Mouse (Mus musculus) gastrocnemius, postnatal 36 days (tissue): Measurements from ENCODE around the gene Dmgdh. TPM values are rescaled to one million over a fixed set of nuclear protein-coding genes. Genes with fewer than 3 reads are reported as not detected.

Source experiments
- DNase-seq, 2 experiments: peaks; one replicate each; pipeline ENCODE4 v3.0.0; 2022
- intact Hi-C: fragments of 180-260 bp; cut with DNase I; formaldehyde crosslinking; loops from one replicate; pipeline ENCODE4 v1.15.1; 2025
- long read RNA-seq, 2 experiments: library from polyadenylated mRNA; stranded (forward); transcript quantifications; one replicate each; pipeline ENCODE4 v2.0.0; 2021
- total RNA-seq, 2 experiments: library from RNA; stranded (reverse); gene quantifications; 2 replicates each; pipeline ENCODE4 v1.2.3; 2021

Gene Dmgdh
- total RNA-seq = not detected
- long read RNA-seq, experiment 1 = 0 reads
- long read RNA-seq, experiment 2 = 0 reads

DNA sequence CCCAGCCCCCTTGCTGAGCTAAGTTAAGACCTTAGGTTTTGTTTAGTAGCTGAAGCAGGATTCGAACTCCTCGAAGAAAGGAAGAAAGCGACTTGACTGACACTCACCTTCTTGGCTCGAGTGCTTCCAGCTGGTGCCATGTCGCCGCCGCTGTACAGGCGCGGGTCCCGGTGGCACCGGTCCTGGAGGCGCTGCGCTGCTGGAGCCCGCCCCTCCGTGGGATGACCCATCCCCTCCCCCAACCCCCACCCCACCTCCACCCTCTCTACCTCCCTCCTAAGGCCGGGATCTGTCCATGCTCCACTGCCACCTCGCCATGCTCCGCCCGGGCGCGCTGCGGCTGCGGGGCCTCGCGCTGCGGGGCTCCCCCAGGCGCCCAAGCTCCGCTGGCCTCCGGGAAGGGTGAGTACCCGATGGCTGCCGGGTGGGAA is at the start of gene Dmgdh, which contains the start of gene Bhmt2:
TSS of gene Dmgdh (plus strand) at position 303 of the 431 bp plus-strand sequence.
TSS of gene Bhmt2 (minus strand) at position 172 of the 431 bp plus-strand sequence.
- intact Hi-C loops = no loop called here
- DNase-seq = no peak

DNA sequence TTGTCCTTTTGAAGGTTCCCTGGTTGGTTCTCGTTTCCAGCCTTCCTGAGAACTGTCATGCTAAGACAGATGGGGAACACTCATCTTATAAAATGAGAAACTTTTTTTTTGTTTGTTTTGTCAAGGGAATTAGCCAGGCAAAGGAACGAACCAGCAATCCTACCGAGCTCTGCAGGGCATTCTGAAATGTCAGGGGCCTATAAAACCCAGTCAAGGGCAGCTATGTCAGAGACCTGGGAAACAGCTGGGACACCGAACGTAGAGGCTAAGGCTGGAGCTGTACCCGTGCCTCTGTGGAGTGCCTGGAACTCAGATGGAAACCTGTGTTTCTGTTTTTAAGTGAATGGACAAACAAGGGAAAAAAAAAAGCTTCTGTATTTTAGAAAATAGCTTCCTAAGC is 45.4 kb upstream of the Dmgdh start:
- intact Hi-C loops = no loop called here
- DNase-seq = no peak

DNA sequence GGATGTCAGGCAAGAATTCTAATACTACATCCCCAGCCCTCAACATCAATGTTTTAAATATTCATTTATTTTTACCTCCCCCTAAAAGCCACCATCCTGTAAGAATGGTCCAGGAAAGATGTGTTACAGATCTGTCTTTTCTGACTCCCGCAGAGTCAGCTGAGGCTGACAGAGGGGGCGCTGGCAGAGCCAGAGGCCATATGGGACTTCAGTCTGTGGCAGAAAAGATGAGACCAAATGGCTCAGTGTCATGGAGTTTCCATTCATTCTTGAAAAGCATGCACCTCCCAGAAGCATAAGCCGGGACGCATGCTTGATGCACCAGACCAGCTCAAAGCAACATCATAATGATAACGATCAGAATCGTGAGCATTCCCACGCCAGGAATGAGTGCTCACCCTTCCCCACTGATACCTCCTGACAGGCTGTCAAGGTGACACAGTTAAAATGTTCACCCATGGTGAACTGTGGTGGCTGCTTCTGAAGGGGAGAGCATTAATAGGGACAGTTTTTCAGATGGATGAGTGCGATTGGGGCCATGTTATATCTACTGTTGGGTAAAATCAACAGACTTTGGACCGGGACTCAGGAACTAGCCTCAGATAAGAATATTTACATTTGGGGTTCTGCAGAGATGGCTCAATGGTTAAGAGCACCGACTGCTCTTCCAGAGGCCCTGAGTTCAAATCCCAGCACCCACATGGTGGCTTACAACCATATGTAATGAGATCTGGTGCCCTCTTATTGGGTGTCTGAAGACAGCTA is 43.1 kb upstream of the Dmgdh start:
- intact Hi-C loops = no loop called here
- DNase-seq = no peak

DNA sequence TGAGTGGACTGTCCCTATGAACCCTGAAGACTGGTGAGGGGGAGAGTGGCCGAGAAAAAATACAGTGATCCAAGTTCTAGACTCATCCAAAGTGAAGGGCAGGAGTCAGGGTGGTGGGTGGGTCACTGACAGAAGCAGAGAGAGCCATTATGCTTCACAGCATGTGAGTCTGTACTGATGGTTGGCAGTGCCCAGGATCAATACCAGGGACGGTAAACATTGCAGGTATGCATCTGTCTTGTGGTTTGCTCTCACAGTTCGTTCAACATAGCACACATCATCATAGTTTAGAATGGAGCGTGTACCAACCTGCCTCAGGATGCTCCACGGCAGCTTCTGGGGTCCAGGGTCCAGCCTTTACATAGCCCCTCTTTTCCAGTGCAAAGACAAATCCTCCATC is 41.3 kb upstream of the Dmgdh start:
- no peak for DNase-seq
- intact Hi-C loops = no loop called here

DNA sequence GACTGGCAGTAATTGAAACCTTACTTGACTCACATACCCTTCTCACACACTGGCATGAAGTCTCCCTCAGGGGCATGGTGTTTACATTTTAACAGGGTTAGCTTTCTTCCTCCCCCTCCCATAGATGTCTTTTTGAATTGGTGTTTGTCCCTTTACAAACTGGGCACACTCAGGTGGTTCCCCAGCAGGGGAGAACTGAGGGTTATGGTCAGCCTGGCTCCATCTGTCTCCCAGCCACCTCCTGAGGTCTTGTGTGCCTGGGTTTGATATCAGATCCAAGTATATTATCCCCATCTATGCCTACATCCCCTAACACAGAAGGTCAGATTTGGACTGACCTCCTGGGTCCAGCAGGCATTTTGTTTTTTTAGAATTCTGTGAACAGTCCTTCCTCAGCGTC is 37.7 kb upstream of the Dmgdh start:
- intact Hi-C loops = no loop called here
- no peak for DNase-seq

DNA sequence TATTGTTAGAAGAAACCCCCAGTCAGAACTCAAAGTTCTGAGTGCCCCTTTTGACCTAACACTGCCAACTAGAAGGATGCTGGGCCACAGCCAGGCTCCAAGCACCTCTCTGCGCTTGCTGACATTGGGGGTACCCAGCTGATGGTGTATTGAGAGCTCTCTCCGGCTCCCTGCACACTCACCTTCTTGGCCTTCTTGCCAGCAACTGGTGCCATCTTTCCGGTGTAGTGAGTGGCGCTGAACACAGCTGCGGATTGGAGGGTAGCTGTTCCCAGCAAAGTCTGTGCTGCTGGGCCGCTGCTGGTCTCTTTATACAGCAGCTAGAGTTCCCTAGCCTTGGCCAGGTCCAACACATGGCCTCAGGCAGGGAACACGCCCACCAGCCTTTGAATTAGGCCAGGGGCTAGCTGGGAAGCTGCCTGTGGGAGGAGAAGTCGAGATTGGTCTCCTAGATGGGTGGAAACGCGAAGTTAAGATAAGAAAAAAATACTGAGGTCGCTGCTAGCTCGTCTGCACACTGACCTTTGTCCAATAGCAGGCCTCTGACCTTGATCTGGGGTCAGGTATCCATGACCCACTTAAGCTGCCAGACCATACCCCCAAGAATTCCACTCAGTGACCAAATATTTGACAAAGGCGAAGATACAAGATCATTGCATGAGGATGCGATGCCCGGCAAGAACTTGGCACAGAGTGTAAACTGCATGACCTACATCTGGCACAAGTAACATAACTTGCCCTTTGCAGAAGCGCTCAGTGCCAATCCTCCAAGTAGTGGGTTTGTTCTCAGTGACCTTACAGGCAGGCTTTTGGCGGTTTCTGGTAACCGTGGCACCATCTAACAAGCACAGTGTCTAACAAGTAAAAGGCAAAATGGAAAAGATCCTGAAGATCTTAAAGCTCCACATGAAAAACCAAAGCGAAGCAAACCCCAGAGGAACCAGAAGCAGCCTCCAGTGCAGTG is 36.7 kb upstream of the Dmgdh start, which contains the start of gene Bhmt:
TSS of gene Bhmt (minus strand) at position 680 of the 964 bp plus-strand sequence.
- no peak for DNase-seq
- intact Hi-C loops = no loop called here

DNA sequence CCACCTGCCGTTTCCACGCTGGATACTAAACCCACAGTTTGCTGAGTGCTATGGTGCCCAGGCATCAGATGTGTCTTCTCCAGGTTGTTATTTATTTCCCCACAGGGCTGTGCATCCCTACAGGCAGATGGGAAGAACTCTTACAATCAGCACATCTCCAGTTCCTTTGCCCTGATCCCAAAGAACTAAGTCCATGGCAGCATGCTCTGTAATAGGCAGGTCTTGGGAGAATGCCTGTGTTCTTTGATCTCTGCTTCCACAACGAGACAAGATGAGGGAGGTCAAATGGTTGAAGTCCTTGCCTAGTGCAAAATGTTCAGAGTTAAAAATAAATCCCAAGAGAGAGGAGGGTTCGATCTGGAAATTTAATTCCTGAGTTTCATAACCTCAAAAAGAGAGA is 34.6 kb upstream of the Dmgdh start:
- intact Hi-C loops = no loop called here
- no peak for DNase-seq

DNA sequence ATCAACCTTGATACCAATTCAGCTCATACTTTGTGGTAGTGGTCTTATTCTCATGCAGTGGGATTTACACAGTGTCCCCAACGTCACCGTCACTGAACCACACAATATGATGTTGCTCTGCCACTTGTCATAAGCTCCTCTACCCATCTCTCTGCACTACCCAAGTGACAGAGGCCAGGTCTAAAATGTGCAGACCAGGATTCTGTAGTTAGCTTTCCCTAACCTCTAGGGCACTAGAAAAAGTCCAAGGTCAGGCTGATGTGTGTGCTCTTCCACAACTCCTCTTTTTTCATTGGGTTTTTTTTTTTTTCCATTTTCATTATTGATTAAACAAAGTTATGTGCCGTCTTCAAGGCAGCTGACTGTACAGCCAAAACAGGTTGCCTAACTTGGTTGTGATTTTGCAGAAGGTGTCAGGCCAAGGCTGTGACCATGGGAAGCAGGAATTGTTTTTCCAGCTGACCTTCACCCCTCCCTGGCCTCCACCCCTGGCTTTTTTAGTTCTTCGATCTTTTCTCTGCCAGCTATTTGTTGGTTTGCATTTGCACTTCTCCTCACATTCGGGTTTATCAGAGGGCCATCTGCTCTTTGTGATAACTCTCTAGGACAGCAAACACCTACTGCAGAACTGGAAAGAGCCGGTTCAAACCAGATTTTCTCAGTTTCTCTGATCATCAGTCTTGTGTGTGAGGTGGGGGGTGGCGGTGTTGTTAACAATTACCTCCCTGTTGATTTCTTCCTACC is 25.7 kb upstream of the Dmgdh start:
- no peak for DNase-seq

DNA sequence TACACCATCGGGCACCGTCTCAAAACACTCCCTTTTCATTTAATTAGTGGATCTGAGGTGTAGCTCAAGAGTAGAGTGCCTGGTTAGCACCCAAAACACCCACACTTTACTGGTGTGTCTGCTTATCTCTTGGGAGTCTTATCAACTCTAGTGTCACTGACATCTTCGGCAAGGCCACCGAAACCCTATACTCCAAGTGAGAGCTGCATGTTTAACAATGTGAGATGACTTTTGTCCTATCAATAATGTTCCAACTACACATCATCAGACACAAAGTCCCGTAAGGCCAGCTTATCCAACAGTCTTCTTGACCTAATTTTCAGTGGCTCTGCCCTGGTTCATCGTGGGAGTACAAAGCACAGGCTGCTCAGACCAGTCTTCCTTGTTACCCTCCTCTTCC is 20.9 kb upstream of the Dmgdh start:
- no peak for DNase-seq
- intact Hi-C loops = no loop called here

More for the DNA sequence above, 25.7 kb upstream of the Dmgdh start:
- intact Hi-C loops = no loop called here

DNA sequence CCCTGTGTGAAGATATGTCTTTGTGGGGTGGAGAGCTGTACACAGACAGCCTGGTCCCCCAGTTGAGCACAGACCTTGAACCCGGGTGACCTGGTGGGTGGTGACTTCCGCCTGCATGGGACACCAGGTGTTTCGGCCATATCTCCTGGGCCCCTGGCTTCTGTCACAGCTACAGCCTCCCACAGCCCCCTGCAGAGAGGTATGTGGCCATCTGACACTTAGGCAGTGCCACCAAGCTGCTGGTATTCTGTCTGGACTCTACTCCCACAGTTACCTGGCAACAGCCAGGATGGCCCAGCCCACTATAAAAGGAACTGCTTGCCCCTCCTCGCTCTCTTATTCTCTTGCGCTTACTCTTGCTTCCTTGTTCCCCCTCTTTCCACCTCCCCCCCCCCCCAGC is 16.3 kb upstream of the Dmgdh start:
- no peak for DNase-seq
- intact Hi-C loops = no loop called here

DNA sequence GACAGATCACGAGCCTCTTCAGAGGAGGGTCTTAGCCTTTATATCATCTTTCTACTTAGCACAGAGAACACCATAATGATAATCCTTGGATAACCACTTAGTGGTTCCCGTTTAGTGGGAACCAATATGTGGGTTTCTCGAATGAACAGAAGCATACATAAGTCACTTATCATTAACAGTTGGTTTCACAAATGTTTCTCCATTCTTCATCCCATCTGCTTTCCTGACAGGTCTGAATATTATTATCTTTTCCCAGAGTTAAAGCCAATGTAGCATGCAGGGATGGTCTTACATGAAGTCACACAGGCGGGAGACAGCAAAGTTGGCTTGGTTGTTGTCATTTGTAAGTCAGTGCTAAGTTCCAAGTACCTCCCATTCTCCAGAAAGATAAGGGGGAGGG is 6.6 kb upstream of the Dmgdh start:
- DNase-seq = no peak
- intact Hi-C loops = no loop called here

DNA sequence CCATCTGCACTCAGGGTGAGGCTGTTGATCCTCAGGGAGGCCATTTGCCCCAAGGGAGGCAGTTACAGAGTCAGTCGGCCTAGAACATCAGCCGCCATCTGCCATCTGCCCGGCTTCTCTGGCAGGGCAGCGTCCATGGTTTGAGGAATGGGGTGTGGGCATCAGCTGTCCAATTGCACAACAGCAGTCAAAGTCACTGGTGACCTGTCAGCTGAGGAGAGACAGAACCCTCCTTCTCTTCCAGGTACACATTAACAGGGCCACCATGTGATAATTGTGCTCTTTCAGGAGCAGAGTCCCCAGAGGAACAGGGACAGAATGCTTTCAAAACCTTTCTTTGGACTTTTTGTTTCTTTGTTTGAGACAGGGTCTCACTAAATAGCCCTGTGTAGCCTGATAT is 1.9 kb upstream of the Dmgdh start:
- intact Hi-C loops = no loop called here
- no peak for DNase-seq

DNA sequence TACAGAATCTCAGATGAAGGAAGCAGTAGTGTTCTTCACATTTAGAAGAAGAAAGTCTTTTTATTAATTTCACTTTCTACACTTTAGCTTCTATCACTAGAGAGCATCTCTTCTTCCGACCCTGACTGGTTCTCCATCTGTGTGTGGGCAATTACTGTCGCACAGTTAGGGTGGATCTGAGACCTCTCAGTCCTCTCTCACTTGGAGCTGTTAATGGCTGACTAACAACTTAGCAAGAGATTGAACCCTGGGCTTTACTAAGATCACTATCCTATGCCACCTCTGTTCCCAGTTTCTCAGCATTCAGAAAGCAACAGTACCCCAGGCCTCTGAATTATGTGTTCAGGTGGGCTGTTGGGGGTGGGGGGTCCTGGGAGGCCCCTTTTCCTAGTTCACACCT is 937 bp upstream of the Dmgdh start:
- intact Hi-C loops = no loop called here
- no peak for DNase-seq

DNA sequence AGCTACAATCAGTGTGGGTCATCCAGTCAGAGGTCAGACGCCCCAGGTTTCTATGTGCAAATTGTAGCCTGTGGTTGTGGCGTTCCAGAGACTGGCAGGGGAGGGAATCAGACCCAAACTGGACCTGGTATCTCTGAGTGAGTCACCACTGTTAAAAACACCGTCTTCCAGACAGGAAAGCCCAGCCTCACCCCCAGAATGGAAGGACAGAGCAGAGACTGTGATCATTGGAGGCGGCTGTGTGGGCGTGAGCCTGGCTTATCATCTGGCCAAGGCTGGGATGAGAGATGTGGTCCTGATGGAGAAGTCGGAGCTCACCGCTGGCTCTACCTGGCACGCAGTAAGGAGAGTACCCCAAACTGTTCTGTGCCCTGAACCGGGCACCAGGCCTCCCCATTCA is 2.6 kb downstream of the Dmgdh start:
- intact Hi-C loops = no loop called here
- no peak for DNase-seq

DNA sequence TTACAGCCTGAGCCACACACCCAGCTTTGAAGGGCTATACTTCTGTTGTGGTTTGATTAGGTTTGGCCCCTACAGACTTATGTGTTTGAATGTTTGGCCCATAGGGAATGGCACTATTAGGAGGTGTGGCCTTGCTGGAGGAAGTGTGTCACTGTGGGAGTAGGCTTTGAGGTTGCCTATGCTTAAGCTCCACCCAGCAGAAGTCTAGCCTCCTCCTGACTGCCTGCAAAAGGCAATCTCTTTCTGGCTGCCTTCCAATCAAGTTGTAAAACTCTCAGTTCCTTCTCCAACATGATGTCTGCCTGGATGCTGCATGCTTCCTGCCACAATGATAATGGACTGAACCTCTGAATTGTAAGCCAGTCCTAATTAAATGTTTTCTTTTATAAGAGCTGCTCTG is 9.1 kb downstream of the Dmgdh start:
- no peak for DNase-seq
- intact Hi-C loops = no loop called here

DNA sequence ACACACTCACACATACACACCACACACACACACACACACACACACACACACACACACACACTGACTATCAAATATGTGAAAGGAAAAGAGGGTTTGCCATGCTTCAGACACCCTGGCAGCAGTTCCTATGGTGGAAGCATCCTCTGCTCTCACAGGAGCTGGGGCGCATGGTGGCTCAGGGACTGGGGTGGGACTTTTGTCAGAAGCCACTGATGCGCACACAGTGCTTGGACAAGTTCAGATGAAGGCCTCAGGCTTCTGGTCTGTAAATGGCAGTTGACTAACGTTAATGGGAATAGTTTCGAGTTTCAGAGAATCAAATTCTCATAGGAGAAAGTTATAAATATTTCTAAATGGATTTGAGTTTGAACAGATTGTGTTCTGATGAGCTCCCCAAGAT is 11.0 kb downstream of the Dmgdh start:
- no peak for DNase-seq
- intact Hi-C loops = no loop called here

DNA sequence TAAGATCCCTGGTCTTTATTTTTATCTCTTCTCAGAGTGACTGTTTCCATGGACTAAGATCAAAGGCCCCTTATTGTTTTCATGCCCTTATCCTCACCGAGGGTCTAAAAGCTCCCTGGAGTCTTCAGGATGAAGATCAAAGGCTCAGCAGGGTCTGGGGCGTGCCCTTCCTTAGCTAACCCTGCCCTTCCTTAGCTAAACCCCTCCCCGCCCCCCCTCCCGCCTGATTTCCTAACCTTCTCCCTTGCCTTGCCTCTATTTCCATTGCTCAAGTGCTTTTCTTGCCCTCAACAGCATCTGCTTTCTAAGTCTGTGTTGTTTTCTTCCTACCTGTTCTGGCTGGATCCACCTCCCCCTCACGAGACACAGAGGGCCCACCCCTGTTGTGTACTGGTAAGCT is 13.1 kb downstream of the Dmgdh start:
- intact Hi-C loops = no loop called here
- DNase-seq = no peak

DNA sequence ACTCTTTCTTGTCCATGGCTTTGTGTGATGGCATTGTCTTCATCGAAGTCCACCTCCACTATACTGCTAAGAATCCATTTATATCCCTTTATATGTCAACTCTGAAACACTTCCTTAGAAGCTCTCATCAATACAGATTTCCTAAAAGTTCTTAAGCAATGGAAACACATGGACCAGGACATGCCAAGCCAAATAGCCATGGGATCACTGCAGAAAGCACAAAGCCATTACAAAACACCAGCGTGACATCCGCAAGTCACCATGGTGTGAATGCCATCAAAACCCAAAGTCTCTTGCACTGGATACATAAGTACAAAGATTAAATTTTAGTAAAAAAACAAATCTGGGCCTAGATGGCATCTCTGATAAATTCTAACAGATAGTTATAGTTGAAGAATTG is 15.3 kb downstream of the Dmgdh start:
- intact Hi-C loops = no loop called here

DNA sequence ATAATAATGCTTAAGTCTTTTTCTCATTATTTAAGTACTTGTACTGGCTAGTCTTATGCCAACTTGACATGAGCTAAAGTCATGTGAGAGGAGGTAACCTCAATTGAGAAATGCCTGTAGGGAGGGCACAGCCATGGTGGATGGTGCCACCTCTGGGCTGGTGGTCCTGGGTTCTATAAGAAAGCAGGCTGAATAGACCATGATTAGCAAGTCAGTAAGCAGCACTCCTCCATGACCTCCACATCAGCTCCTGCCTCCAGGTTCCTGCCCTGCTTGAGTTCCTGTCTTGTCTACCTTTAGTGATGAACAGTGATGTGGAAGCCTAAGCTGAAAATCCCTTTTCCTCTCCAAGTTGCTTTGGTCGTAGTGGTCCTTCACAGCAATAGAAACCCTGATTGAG is 16.6 kb downstream of the Dmgdh start:
- intact Hi-C loops = no loop called here
- no peak for DNase-seq

More for the DNA sequence above, 15.3 kb downstream of the Dmgdh start:
- no peak for DNase-seq

DNA sequence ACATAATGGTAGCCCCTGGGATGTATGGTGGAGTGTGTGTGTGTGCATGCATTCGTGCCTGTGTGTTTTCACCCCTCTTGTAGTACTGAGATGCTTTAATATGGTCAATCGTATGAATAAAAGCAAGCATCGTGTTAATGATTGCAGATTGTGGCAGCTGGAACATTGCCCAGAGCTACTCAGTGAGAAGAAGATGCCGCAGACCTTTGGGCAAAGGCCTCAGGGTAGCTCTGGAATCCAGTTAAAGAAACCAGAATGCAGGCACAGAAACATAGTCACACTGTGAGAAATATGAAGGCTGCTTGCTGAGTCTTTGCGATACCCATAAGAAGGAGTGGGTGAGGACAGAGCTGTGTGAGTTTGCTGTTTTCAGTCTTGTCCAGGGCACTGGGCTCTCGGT is 24.6 kb downstream of the Dmgdh start:
- DNase-seq = no peak
- intact Hi-C loops = no loop called here

DNA sequence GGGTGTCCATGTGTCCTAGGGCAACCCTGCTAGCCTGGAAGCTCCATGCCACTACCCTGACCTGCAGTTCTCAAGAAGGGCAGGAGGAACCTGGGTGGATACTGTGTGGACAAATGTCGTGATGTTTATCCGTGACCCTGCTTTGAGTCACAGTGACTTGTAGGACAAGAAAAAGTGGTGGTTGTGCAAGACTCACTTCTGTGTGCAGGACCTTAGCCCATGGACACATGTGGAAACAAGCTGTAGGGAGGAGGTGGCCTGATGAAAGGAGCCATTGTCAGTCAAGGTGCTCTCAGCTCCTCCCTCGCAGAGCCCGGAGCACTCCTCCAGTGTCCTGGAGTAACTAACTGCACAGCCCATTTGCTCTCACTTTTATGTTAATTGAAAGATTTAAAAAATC is 31.5 kb downstream of the Dmgdh start:
- intact Hi-C loops = no loop called here
- no peak for DNase-seq
